Mouse (Mus musculus) intestine, postnatal 0 days (tissue): ENCODE measurements around the gene Tmem170b. TPM values are rescaled to one million over a fixed set of nuclear protein-coding genes. Genes with fewer than 3 reads are reported as not detected.

ENCODE experiments used
- ATAC-seq: fragments of 200-750 bp; cut with Nextera tagmentation; 2 replicates; pipeline ENCODE4 v1.8.0; 2017; ENCODE audit warnings: mild to moderate bottlenecking, moderate TSS enrichment, moderate library complexity
- H3K27ac ChIP-seq: fragments of 300-500 bp; sonication (generic); 2 replicates; pipeline ENCODE4 v1.5.1; 2014; ENCODE audit warnings: mild to moderate bottlenecking, low read depth, low read length, moderate library complexity
- H3K27me3 ChIP-seq: fragments of 300-500 bp; sonication (generic); replicated peaks from 2 replicates; pipeline ENCODE4 v1.6.1; 2014; ENCODE audit warnings: low read length, mixed read lengths; ENCODE audit not compliant: control insufficient read depth, insufficient read depth
- H3K36me3 ChIP-seq: fragments of 300-500 bp; sonication (generic); 2 replicates; pipeline ENCODE4 v1.6.1; 2014; ENCODE audit warnings: mild to moderate bottlenecking, moderate library complexity; ENCODE audit not compliant: control insufficient read depth, insufficient read depth
- H3K4me1 ChIP-seq: fragments of 300-500 bp; sonication (generic); replicated peaks from 2 replicates; pipeline ENCODE4 v1.6.1; 2014; ENCODE audit warnings: antibody characterized with exemption, low read length, mixed read lengths; ENCODE audit not compliant: control insufficient read depth, insufficient read depth
- H3K4me2 ChIP-seq: fragments of 300-500 bp; sonication (generic); replicated peaks from 2 replicates; pipeline ENCODE4 v1.6.1; 2014; ENCODE audit warnings: low read depth, mild to moderate bottlenecking, moderate library complexity
- H3K4me3 ChIP-seq: fragments of 300-500 bp; sonication (generic); 2 replicates; pipeline ENCODE4 v1.5.1; 2014; ENCODE audit warnings: low read depth, low read length
- H3K9ac ChIP-seq: fragments of 300-500 bp; sonication (generic); 2 replicates; pipeline ENCODE4 v1.6.1; 2014; ENCODE audit warnings: mild to moderate bottlenecking, low read depth, low read length
- H3K9me3 ChIP-seq: fragments of 300-500 bp; sonication (generic); 2 replicates; pipeline ENCODE4 v1.6.1; 2016; ENCODE audit warnings: mixed run types; ENCODE audit not compliant: control insufficient read depth
- CTCF ChIP-seq: sonication (generic); IDR thresholded peaks from 2 replicates; pipeline ENCODE4 v1.5.1; 2016; ENCODE audit warnings: low read depth, mild to moderate bottlenecking, control low read depth, antibody characterized with exemption, moderate library complexity
- WGBS: fragments of 180-500 bp; shearing (Covaris S2); extraction: QIAGEN DNeasy Blood & Tissue Kit; methylation state at CpG from one replicate; pipeline ENCODE4 v1.1.7; 2014; 5-methylcytosine and 5-hydroxymethylcytosine counted together
- polyA plus RNA-seq: library from polyadenylated mRNA; unstranded; fragments of >200 nt; fragmentation: Nextera tagmentation; extraction: Ambion mirVana; gene quantifications from 2 replicates; pipeline ENCODE4 v1.2.1, GENCODE M21; 2015

Tmem170b gene
- polyA plus RNA-seq, 1 experiment from 2014 or later = 7.7 TPM

DNA sequence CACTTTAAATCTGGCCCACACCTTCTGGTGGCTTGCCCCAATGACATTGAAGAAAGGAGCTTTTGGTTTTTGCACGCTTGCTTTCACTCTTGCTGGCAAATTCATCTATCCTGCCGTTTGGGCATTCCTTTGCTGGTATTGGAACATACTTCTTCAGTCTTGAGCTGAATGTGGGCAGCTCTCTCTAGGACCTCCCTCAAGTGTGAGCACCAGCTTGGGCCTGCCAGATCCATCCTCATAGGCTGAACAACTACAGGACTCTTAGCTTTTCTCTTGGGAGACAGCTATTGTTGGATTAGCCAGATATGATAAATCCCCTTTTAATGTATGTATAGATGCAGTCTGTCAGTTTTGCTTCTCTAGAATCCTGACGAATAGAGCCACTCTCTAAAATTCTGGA is 19.5 kb downstream of the Tmem170b start:
- peaks cover 8% of the 10 kb centered on the region; the same call in 1 of the 2 replicates for H3K4me1 ChIP-seq
- WGBS = 84% methylated on average over 3 of the region's 3 CpGs
- no peak for ATAC-seq

DNA sequence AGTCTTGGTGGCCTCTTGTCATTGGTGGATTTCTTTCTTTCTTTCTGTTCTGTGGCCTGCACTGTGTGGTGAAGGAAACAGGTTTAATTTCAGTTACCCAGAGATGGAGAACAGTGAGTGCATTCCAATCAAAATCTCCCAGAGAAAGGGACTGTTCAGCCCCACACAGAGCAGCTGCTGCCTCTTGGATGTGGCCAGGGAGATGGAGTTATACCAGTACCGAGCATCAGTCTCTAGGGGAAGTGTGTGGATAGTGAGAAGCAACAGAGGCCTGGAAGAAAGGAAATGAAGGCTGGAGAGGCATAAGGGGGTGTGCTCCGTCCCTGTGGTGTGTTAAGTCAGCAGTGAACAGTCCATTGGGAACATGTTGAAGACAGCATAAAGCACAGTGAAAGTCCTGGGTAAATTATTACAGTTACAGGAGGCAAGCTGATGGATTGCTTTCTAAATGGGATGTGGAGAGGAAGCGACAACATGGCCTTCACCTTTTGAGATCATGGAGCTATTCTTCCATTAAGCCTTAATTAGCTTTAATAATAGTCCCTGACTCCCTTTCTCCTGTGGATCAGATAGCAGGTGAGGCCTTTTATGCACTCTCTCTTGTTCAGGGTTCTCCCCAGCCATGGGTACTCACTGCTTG is 21.7 kb downstream of the Tmem170b start:
- no peaks in the 10 kb centered on the region for H3K9me3 ChIP-seq
- H3K4me2 ChIP-seq = no peak overlapping the region
- no peak overlapping the region for H3K27ac ChIP-seq
- H3K36me3 ChIP-seq = peaks cover 3% of the 10 kb centered on the region
- ATAC-seq = no peak
- no peak overlapping the region for H3K4me3 ChIP-seq
- H3K27me3 ChIP-seq = no peaks in the 10 kb centered on the region
- 65% methylated on average over 3 of the region's 3 CpGs for WGBS
- no peak overlapping the region for H3K9ac ChIP-seq
- TF ChIP-seq CTCF = no peak
- peaks cover 7% of the 10 kb centered on the region; the same call in 1 of the 2 replicates for H3K4me1 ChIP-seq

More for the DNA sequence above, 19.5 kb downstream of the Tmem170b start:
- peaks cover 3% of the 10 kb centered on the region for H3K36me3 ChIP-seq
- no peak for TF ChIP-seq CTCF
- no peaks in the 10 kb centered on the region for H3K27me3 ChIP-seq
- H3K9me3 ChIP-seq = no peaks in the 10 kb centered on the region
- no peak overlapping the region for H3K9ac ChIP-seq
- H3K4me2 ChIP-seq = no peak overlapping the region
- H3K27ac ChIP-seq = no peak overlapping the region
- H3K4me3 ChIP-seq = no peak overlapping the region

DNA sequence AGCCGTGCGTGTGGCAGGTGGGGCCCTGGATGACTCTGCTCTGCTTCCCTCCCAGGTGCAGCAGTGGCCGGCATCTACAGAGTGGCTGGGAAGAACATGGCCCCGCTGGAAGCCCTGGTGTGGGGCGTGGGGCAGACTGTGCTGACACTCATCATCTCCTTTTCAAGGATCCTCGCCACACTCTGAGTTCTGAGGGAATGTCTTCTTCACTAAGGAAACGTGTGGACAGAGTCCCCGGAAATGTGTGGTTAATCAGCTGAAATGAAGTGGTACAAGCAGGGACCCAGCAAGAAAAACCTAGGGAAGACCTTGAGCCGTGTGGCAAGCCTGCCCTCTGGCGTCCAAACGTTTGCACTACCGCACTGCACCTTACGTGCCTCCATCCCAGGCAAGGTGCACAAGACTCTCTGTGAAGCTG is 28.7 kb downstream of the Tmem170b start:
- no peaks in the 10 kb centered on the region for H3K4me1 ChIP-seq
- H3K9me3 ChIP-seq = no peaks in the 10 kb centered on the region
- H3K27me3 ChIP-seq = no peaks in the 10 kb centered on the region
- H3K4me3 ChIP-seq = no peak overlapping the region
- H3K4me2 ChIP-seq = no peak overlapping the region
- peak; percentile 49; the same call in 1 of the 2 replicates for ATAC-seq
- H3K36me3 ChIP-seq = peaks cover 11% of the 10 kb centered on the region
- no peak overlapping the region for H3K27ac ChIP-seq
- no peak overlapping the region for H3K9ac ChIP-seq
- peak; percentile 98 for TF ChIP-seq CTCF
- WGBS = 24% methylated on average over 13 of the region's 13 CpGs

DNA sequence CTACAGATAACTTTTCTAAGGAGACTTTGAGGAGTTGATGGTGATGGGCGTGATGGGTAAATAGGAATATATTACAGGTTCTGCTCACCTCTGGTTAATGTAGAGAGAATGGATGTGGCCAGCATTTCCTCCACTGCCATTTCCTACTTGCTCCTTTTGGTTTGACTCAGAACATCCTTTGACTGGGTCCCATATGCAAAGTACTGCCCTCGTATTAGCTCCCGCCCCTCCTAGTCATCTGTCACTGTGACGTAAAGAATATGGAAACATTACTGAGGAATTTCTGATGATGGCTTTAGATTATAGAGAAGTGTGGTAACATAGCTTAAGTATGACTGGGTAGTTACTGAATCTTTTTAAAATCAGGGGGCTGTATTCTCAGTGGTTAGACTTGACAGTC is 32.4 kb downstream of the Tmem170b start:
- TF ChIP-seq CTCF = no peak
- peaks cover 8% of the 10 kb centered on the region; the same call in 1 of the 2 replicates for H3K36me3 ChIP-seq
- H3K9ac ChIP-seq = no peak overlapping the region
- H3K4me1 ChIP-seq = no peaks in the 10 kb centered on the region
- no peak overlapping the region for H3K4me3 ChIP-seq
- H3K27ac ChIP-seq = no peak overlapping the region
- 87% methylated on average over 4 of the region's 4 CpGs for WGBS
- no peak for ATAC-seq
- no peak overlapping the region for H3K4me2 ChIP-seq
- no peaks in the 10 kb centered on the region for H3K9me3 ChIP-seq
- H3K27me3 ChIP-seq = no peaks in the 10 kb centered on the region

DNA sequence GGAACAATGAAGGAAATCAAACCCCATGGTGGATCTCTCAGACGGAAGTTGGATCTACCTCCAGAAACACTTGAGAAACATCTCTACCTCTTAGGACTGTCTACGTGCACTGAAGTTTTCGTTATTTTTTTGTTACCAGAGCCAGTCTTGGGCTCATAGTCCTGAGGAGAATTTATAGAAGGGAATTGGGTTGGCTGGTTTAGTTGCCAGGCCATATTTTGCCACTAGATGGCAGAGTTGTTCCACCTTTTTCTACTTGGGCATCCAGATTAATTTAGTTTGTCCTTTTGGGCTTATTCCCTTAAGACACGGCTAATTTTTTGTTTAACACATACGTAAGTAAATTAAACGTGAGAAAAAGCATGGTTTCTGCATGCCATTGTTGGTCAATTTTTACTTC is 37.1 kb downstream of the Tmem170b start:
- no peak overlapping the region for H3K4me3 ChIP-seq
- ATAC-seq = no peak

DNA sequence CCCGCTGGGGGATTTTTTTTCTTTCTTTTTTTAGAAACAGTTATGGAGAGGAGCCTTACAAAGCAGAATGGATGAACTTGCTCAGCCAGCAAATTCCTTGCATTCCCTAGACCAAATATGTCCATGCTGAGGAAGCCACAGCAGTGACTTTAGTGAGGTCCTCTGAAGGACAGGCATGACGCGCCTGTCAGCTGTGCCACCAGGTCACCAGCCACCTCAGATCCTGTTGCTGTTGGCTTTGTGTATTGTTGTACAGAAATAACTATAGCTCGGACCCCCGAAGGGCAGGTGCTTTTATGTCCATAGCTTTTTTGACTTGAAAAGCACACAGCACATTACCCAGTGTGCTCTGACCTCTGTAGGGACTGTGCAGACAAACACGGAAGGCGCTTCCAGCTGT is 38.1 kb downstream of the Tmem170b start:
- WGBS = 66% methylated on average over 7 of the region's 7 CpGs
- H3K27ac ChIP-seq = no peak overlapping the region

More for the DNA sequence above, 37.1 kb downstream of the Tmem170b start:
- peak; percentile 78 for TF ChIP-seq CTCF
- Histone ChIP-seq H3K4me2 (no peak overlapping the region), H3K36me3 (no peaks in the 10 kb centered on the region), H3K9me3 (no peaks in the 10 kb centered on the region), H3K27ac (no peak overlapping the region), H3K4me1 (no peaks in the 10 kb centered on the region; the same call in 1 of the 2 replicates), H3K27me3 (no peaks in the 10 kb centered on the region), H3K9ac (no peak overlapping the region)
- 26% methylated on average over 6 of the region's 6 CpGs for WGBS

More for the DNA sequence above, 38.1 kb downstream of the Tmem170b start:
- no peak for ATAC-seq
- no peak for TF ChIP-seq CTCF
- Histone ChIP-seq H3K27me3 (no peaks in the 10 kb centered on the region), H3K4me1 (no peaks in the 10 kb centered on the region; the same call in 1 of the 2 replicates), H3K4me2 (no peak overlapping the region), H3K36me3 (no peaks in the 10 kb centered on the region), H3K4me3 (no peak overlapping the region), H3K9ac (no peak overlapping the region), H3K9me3 (no peaks in the 10 kb centered on the region)
